Mouse (Mus musculus) CH12.LX (cell line): ENCODE results near the gene Lrrc58. TPM values are rescaled to one million over a fixed set of nuclear protein-coding genes. Genes with fewer than 3 reads are reported as not detected.

Experiments used
- DNase-seq: peaks from one replicate; pipeline ENCODE4 v3.0.0-alpha.2; 2013; ENCODE audit errors: extremely low read depth
- H3K27ac ChIP-seq: 2 replicates; pipeline ENCODE4 v1.5.1; 2012; ENCODE audit warnings: low read depth, mild to moderate bottlenecking, control low read depth, moderate library complexity; ENCODE audit not compliant: insufficient read depth
- H3K27me3 ChIP-seq: replicated peaks from 2 replicates; pipeline ENCODE3; 2012; ENCODE audit warnings: inconsistent platforms
- H3K36me3 ChIP-seq, 2 experiments: replicated peaks in 1 of 2; 2 replicates each; pipeline versions ENCODE3 to v1.6.1; 2012; ENCODE audit warnings: inconsistent platforms in 1 of 2, low read length in 1 of 2, mild to moderate bottlenecking in 1 of 2, mixed read lengths in 1 of 2, moderate library complexity in 1 of 2; ENCODE audit not compliant: control insufficient read depth in 1 of 2, insufficient read depth in 1 of 2
- H3K4me1 ChIP-seq, 2 experiments: 2 replicates each; pipeline ENCODE4 v1.6.1; 2012; ENCODE audit warnings: inconsistent platforms in 1 of 2, moderate library complexity in 1 of 2; ENCODE audit not compliant: insufficient read depth in 2 of 2, control insufficient read depth in 1 of 2
- H3K4me2 ChIP-seq: 2 replicates; pipeline ENCODE4 v1.6.1; 2012; ENCODE audit warnings: low read depth, mild to moderate bottlenecking, control low read depth; ENCODE audit not compliant: poor library complexity, insufficient read depth, severe bottlenecking
- H3K4me3 ChIP-seq, 3 experiments: fragments of 150-350 bp in 1 of 3; sonication (generic) in 1 of 3; replicated peaks in 1 of 3; 2 replicates each; pipeline versions ENCODE3 to v1.5.1; 2011 to 2012; ENCODE audit warnings: low read depth in 2 of 3, low read length in 2 of 3, mild to moderate bottlenecking in 2 of 3, moderate library complexity in 2 of 3, control low read depth in 1 of 3, improper control_type of control experiment in 1 of 3, inconsistent platforms in 1 of 3, mixed read lengths in 1 of 3; ENCODE audit not compliant: poor library complexity in 1 of 3
- H3K79me2 ChIP-seq: replicated peaks from 2 replicates; pipeline ENCODE4 v1.6.1; 2012; ENCODE audit warnings: mild to moderate bottlenecking, moderate library complexity; ENCODE audit not compliant: control insufficient read depth, poor library complexity, insufficient read depth, severe bottlenecking; ENCODE audit errors: extremely low read depth
- H3K9ac ChIP-seq: 2 replicates; pipeline ENCODE4 v1.6.1; 2012; ENCODE audit warnings: low read depth, mild to moderate bottlenecking, control low read depth, moderate library complexity; ENCODE audit not compliant: insufficient read depth
- H3K9me3 ChIP-seq: replicated peaks from 2 replicates; pipeline ENCODE3; 2012; ENCODE audit warnings: low read length, inconsistent platforms, mixed read lengths
- BHLHE40 ChIP-seq: IDR thresholded peaks from 2 replicates; pipeline ENCODE4 v1.6.1; 2011; ENCODE audit warnings: mild to moderate bottlenecking, low read depth, low read length, improper control_type of control experiment
- CHD2 ChIP-seq: IDR thresholded peaks from 2 replicates; pipeline ENCODE4 v1.6.1; 2011; ENCODE audit warnings: low read length, improper control_type of control experiment
- EP300 ChIP-seq: IDR thresholded peaks from 2 replicates; pipeline ENCODE4 v1.6.1; 2011; ENCODE audit warnings: low read length, improper control_type of control experiment
- GABPA ChIP-seq: IDR thresholded peaks from 2 replicates; pipeline ENCODE4 v1.6.1; 2012; ENCODE audit warnings: low read depth, low read length, improper control_type of control experiment, inconsistent platforms; ENCODE audit not compliant: insufficient replicate concordance
- HCFC1 ChIP-seq: IDR thresholded peaks from 2 replicates; pipeline ENCODE4 v1.6.1; 2012; ENCODE audit warnings: low read depth, mild to moderate bottlenecking, inconsistent platforms, low read length, improper control_type of control experiment
- IRF4 ChIP-seq: IDR thresholded peaks from 2 replicates; pipeline ENCODE4 v1.6.1; 2014; ENCODE audit warnings: low read depth, mild to moderate bottlenecking, inconsistent platforms, low read length, improper control_type of control experiment
- JUN ChIP-seq: IDR thresholded peaks from 2 replicates; pipeline ENCODE4 v1.6.1; 2011; ENCODE audit warnings: low read depth, mild to moderate bottlenecking, low read length, improper control_type of control experiment, moderate library complexity; ENCODE audit not compliant: insufficient read depth
- KAT2A ChIP-seq: IDR thresholded peaks from 2 replicates; pipeline ENCODE4 v1.6.1; 2012; ENCODE audit warnings: low read length, improper control_type of control experiment, inconsistent platforms; ENCODE audit not compliant: insufficient replicate concordance
- MAZ ChIP-seq: IDR thresholded peaks from 2 replicates; pipeline ENCODE4 v1.6.1; 2012; ENCODE audit warnings: low read depth, mild to moderate bottlenecking, inconsistent platforms, low read length, improper control_type of control experiment, moderate library complexity
- MXI1 ChIP-seq: IDR thresholded peaks from 2 replicates; pipeline ENCODE4 v1.6.1; 2011; ENCODE audit warnings: mild to moderate bottlenecking, low read depth, low read length, improper control_type of control experiment
- MYC ChIP-seq: IDR thresholded peaks from 2 replicates; pipeline ENCODE4 v1.6.1; 2011; ENCODE audit warnings: low read depth, mild to moderate bottlenecking, improper control_type of control experiment, low read length
- NRF1 ChIP-seq: IDR thresholded peaks from 2 replicates; pipeline ENCODE4 v1.6.1; 2014; ENCODE audit warnings: low read depth, mild to moderate bottlenecking, inconsistent platforms, low read length, improper control_type of control experiment, moderate library complexity
- PAX5 ChIP-seq: IDR thresholded peaks from 2 replicates; pipeline ENCODE4 v1.6.1; 2012; ENCODE audit warnings: low read length, inconsistent platforms, mixed read lengths
- POLR2A ChIP-seq: IDR thresholded peaks from 2 replicates; pipeline ENCODE4 v1.6.1; 2011; ENCODE audit warnings: low read depth, mild to moderate bottlenecking, improper control_type of control experiment, low read length
- POLR2AphosphoS2 ChIP-seq: IDR thresholded peaks from 2 replicates; pipeline ENCODE4 v1.6.1; 2011; ENCODE audit warnings: low read depth, low read length, improper control_type of control experiment
- RAD21 ChIP-seq: IDR thresholded peaks from 2 replicates; pipeline ENCODE4 v1.6.1; 2011; ENCODE audit warnings: low read depth, mild to moderate bottlenecking, low read length, improper control_type of control experiment, moderate library complexity
- USF2 ChIP-seq: conservative IDR thresholded peaks from 2 replicates; pipeline ENCODE4 v1.6.1; 2011; ENCODE audit warnings: low read depth, low read length, improper control_type of control experiment
- ZC3H11A ChIP-seq: IDR thresholded peaks from 2 replicates; pipeline ENCODE4 v1.6.1; 2012; ENCODE audit warnings: low read depth, mild to moderate bottlenecking, inconsistent platforms, low read length, improper control_type of control experiment
- ZKSCAN1 ChIP-seq: IDR thresholded peaks from 2 replicates; pipeline ENCODE4 v1.6.1; 2012; ENCODE audit warnings: low read depth, inconsistent platforms, low read length, improper control_type of control experiment, borderline replicate concordance
- dilution Hi-C: fragments of 300-500 bp; cut with MboI; formaldehyde crosslinking; loops from 2 replicates; pipeline ENCODE4 v1.14.3; 2020; ENCODE audit warnings: low sequenced_read_pairs; ENCODE audit not compliant: extremely low pct_unique_long_range_greater_than_20kb, extremely low pct_ligation_motif_present
- in situ Hi-C: fragments of 300-500 bp; cut with MboI; formaldehyde crosslinking; loops from 3 replicates; pipeline ENCODE4 v1.14.3; 2019; ENCODE audit warnings: low sequenced_read_pairs, low pct_ligation_motif_present, low pct_unique_long_range_greater_than_20kb, mixed read lengths
- polyA plus RNA-seq: library from polyadenylated mRNA; unstranded; fragments of >175 nt; gene quantifications from 2 replicates; pipeline ENCODE4 v1.2.1, GENCODE M21; 2012; ENCODE audit warnings: low read depth; ENCODE audit not compliant: insufficient read length
- total RNA-seq, 2 experiments: library from RNA; depleted of rRNA; stranded (reverse); fragments of 300-350 nt in 1 of 2; fragments of >200 nt in 1 of 2; gene quantifications; 2 replicates each; pipeline ENCODE4 v1.2.3; 2012 to 2014

The Lrrc58 gene
- total and polyA plus RNA-seq, 3 experiments = 17.4 to 30.8 (median 28.4) TPM

GRCm38 (mm10) chr16:37878951-37879505 lies 10.8 kb downstream of the Lrrc58 start:
- Histone ChIP-seq H3K27me3 (no peaks in the 10 kb centered on the region), H3K4me2 (no peak overlapping the region), H3K27ac (no peak overlapping the region), H3K36me3 (peaks cover 47 to 86% of the 10 kb centered on the region in 2 experiments), H3K9ac (no peak overlapping the region), H3K9me3 (no peaks in the 10 kb centered on the region), H3K79me2 (peaks cover 22% of the 10 kb centered on the region), H3K4me1 (peaks cover 5 to 18% of the 10 kb centered on the region in 2 experiments), H3K4me3 (no peak overlapping the region)
- in situ Hi-C loops (no loop called here), dilution Hi-C loops (no loop called here)
- DNase-seq = no peak
- TF ChIP-seq HCFC1 (no peak), NRF1 (no peak), CHD2 (no peak), GABPA (no peak), POLR2A (no peak), MXI1 (no peak), MAZ (no peak), EP300 (no peak), RAD21 (no peak), IRF4 (no peak), MYC (no peak), JUN (no peak), POLR2AphosphoS2 (no peak), USF2 (no peak), ZC3H11A (no peak), PAX5 (no peak), KAT2A (no peak), ZKSCAN1 (no peak)

GRCm38 (mm10) chr16:37879750-37880419 lies 11.7 kb downstream of the Lrrc58 start:
- H3K4me1 ChIP-seq = peaks cover 1 to 14% of the 10 kb centered on the region in 2 experiments
- dilution Hi-C loops (no loop called here), in situ Hi-C loops (no loop called here)
- no peak overlapping the region for H3K9ac ChIP-seq
- no peaks in the 10 kb centered on the region for H3K27me3 ChIP-seq
- peaks cover 17% of the 10 kb centered on the region for H3K79me2 ChIP-seq
- no peak for DNase-seq
- H3K4me2 ChIP-seq = no peak overlapping the region
- H3K9me3 ChIP-seq = no peaks in the 10 kb centered on the region
- no peak for TF ChIP-seq BHLHE40
- no peak for TF ChIP-seq MAZ
- H3K4me3 ChIP-seq = no peak overlapping the region
- H3K36me3 ChIP-seq = peaks cover 50 to 86% of the 10 kb centered on the region in 2 experiments
- H3K27ac ChIP-seq = no peak overlapping the region
